Mouse (Mus musculus): ENCODE data around the gene Esx1.

The Esx1 gene

DNA sequence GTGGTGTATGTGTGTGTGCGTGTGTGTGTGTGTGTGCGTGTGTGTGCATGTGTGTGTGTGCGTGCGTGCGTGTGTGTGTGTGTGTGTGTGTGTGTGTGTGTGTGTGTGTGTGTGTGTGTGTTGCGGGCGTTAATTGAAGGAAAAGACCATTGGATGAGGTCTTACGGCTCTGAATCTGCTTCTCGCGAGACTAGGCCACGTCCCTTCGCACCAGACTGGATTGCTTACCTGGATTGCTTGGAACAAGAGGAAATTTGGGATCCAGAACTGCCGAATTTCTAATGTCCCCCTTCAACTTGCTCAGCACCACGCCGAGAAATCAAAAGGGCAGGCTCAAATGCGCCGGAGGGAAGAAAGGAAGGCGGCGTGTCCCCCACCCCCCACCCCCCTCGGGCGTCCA, at the start of gene Esx1:
TSS of gene Esx1 (minus strand) at position 366 of the 400 bp plus-strand sequence.
- peak; percentile 14 for DNase-seq (ENCODE audit: low spot score)

DNA sequence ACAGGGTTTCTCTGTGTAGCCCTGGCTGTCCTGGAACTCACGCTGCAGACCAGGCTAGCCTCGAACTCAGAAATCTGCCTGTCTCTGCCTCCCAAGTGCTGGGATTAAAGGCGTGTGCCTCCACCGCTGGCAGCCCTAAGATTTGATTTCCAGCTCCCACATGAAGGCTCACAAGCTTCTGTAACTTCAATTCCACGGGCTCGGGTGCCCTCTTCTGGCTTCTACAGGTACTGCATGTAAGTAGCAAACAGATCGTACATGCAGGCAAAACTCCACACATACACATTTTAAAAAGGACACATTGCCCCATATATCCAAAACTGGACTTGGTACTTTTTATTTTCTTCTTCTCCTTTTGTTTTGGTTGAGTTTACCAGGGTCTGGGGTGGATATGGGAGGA, 48.1 kb upstream of the Esx1 start:
- peak; percentile 38 for DNase-seq (ENCODE audit: low spot score)

DNA sequence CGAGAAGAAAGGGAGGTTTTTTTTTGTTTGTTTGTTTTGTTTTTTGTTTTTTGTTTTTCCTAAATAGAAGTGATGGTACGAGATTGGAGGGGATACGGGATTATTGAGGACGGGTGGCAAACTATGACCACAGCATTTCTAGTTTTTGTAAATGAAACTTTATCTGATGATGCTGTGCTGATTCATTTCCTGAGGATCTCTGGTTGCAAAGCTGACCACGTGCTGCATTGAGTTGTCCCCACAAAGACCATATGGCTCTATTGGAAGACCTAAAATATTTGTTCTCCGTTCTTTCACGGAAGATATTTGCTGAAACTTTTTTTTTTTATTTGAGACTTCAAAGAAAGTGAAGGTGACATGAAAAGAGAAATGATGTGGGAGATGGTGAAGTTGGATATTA, 45.8 kb upstream of the Esx1 start:
- no peak for DNase-seq (ENCODE audit: low spot score)

DNA sequence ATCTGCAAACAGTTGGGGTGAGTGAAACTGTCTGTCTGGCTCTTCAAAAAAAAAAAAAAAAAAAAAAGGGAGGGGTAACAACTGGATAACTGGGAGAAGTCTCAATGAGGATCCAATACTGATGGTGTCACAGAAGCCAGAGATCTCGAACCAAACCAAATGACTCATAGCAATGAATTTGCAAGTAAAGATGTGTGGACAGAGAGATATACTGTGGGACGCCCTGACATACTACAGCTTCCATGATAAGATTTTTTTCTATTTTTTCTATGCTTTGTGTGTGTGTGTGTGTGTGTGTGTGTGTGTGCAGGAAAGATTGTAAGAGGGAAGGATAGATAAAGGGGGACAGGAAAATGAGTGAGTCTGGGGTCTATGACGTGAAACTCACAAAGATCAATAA, 43.7 kb upstream of the Esx1 start:
- no peak for DNase-seq (ENCODE audit: low spot score)

DNA sequence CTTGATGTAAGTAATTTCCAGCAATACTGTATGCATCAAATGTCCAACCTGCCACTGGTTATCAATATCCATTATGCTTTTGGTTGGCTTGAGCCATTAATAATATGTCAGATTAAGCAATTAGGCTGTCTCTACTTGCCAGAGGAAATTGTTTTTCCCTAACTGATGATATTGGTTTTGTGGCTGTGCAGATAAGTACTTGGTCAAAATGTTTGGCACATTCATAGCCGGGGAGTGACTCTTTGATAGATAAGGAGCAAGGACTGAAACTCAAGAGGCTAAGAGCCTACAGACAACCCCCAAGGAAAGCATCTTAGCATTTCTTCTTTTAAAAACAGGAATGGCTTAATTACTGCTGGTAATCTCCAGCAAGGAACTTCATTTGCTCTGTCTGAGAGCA, 40.8 kb upstream of the Esx1 start:
- DNase-seq (ENCODE audit: low spot score) = no peak

DNA sequence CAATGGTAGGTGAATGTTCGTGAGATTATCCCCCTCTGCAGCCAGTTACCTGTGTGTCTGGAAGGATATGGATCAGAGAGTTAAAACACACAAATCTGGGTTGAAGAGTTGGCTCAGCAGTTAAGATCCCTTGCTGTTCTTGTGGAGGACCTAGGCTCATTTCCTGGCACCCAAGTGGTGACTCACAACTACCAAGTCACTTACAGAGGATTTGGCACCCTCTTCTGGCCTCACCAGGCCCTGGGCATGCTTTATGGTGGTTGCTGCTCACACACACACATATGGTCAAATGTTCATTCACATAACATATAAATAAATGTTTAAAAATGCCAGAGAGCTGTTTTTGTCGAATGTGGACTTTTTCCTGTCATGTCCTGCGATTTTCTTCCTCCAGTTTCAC, 39.1 kb upstream of the Esx1 start:
- no peak for DNase-seq (ENCODE audit: low spot score)

DNA sequence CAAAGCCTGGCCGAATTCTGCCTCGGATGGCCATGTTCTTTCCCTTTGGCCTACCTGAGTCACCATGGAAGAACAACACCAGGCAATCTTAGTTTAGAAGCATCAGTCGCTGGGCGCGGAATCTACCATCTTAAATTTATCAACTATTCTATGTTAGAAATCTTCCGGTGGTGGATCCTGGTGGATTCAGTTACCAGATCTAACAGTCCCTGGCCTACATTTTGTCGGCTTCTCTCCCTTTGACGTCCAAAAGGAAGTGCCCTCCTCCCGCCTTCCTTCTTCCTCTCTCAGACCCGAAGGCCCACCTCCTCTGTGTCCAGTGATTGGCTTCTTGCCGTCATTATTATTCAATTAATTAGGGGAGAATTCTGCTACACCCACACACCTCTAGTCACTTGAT, 27.2 kb upstream of the Esx1 start:
- DNase-seq (ENCODE audit: low spot score) = no peak

DNA sequence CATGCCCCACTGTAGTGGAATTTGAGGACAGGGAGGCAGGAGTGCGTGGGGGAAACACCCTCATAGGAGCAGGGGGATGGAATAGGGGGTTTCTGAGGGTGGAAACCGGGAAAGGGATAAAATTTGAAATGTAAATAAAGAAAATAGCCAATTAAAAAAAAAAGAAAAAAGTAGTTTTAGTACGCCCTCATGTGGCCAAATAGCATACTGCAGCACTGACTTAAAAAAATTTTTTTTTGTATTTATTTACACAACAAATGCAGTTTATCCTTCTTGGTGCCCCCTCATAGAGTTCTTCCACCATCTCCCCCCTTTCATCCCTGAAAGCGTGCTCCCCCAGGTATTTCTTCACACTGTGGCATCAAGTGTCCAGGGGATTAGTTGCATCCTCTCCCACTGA, 22.8 kb upstream of the Esx1 start:
- DNase-seq (ENCODE audit: low spot score) = no peak

DNA sequence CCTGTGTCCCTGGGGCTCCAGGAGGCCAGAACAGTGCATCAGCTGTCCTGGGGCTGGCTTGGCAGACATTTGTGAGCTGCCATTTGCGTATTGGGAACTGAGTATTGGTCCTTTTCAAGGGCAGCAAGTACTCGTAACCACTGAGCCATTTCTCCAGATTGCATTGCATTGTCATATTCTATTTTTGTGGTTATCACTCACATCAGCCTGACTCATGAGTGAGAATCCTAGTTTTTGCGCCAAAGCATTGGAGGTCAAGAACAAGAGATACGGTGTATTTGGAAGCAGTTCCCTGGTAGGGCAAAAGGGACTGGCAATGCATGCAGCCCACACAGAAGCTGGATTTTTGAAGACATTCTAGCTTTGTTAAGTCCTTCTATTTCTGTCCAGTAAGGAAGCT, 21.8 kb upstream of the Esx1 start:
- no peak for DNase-seq (ENCODE audit: low spot score)

DNA sequence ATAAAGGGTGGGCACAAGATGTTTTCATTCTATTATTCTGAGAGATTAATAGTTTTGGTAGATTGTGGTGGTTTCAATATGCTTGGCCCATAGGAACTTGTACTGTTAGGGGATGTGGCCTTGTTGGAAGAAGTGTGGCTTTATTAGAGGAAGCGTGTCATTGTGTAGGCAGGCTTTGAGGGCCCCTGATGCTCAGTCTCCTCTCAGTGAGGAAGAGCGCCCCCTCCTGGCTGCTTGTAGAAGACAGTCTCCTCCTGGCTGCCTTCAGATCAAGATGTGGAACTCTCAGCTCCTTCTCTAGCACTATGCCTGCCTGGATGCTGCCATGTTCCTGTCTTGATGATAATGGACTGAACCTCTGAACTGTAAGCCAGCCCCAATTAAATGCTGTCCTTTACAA, 20.7 kb upstream of the Esx1 start:
- DNase-seq (ENCODE audit: low spot score) = no peak

DNA sequence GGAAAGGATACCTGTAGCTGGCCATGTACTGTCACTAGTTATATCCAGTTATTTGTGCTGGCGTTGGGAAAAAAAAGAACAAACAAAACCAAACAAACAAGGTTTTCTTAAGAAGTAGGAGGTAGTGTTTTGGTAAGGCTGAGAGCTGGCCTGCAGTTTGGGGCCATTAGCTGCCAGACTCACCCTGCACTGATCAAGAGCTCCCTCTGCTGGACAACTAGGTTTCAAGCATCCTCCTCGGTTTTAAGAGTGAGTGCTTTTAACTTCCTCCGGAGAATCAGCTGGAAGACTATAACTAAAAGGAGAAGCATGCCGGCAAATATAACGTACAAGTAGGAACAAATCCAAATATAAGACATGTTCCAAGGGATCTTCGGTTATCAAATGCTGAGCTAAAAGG, 19.8 kb upstream of the Esx1 start:
- no peak for DNase-seq (ENCODE audit: low spot score)

DNA sequence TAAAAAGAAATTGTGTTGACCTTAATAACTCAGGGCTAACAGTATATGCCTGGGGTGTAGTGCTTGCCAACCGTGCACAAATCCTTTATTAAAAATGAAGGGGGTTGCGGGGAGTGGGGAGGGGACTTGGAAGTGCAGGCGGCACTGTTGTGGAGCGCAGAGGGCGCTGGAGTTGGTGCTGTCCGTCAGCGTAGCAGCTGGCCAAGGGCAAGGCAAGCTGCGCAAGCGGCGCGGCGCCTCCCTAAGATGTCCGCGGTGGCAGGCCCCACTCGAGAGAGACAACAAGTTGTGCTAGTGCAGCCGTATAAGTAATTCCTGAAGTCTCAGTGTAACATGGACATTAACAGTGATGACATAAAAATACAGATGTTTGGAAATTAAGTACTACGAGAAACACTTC, 5.7 kb upstream of the Esx1 start:
- DNase-seq (ENCODE audit: low spot score) = no peak

DNA sequence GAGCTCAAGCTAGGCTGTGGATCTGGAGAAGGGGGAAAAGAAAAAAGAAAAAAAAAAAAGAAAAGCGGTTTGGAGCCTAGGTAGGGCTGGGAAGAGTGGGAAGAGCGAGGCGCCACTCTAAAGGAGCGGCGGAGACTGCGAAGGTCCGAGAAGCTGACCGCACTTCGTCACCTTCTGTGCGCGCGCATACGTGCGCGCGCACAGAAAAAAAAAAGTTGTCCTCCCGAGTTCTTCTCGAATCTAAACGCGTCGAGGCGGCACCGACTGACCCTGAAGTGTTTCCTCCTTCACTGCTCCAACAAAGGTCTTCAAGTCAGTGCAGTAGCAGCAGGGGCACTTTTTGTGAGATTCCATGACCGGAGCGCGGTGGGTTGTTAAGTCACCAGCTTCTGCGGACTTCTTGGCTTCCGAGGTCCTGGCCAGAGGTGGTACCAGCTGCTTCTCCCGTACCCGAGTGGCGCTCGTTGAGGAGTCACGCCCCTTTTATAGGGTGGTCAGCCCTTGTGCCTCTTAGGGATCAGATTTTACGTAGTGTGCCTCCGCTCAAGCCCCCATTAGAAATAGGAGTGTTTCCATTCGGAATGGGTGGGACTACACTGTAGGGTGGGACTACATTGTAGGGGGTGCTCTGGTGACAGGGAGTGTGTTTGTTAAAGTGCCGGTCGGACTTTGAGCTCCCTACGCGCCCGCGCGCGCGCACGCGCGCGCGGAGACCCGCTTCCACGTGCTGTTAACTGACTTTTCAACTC, 2.0 kb downstream of the Esx1 start:
- DNase-seq (ENCODE audit: low spot score) = peak; percentile 78

DNA sequence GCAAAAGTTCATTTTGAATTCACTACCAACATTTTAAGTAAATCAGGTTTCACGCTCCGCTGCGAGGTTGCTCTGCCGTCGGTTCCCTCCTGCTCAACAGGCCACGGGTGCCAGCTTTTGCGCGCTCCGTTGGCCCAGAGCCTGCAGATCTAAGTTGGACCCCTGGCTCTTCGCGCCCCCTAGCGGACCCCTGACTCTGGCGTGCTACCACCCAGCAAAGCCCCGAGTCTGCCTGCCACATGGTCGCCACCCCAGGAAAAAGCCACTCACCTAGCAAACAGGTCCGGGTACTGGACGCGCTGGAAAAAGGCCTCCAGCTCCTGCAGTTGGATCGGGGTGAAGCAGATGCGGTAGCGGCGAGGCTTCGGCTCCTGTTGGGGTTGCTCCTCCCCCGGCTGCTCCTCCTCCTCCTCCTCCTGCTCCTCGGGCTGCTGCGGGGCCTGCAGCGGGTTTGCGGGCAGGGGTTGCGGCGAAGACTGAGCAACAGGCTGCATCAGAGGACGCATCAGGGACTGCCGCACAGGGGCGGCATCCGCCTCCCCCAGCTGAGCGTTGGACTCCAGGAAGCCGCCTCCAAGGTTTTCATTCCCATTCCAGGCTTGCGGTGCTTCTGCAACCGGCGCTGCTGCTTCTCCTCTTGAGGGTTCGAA, 3.7 kb downstream of the Esx1 start:
- DNase-seq (ENCODE audit: low spot score) = peak; percentile 45

DNA sequence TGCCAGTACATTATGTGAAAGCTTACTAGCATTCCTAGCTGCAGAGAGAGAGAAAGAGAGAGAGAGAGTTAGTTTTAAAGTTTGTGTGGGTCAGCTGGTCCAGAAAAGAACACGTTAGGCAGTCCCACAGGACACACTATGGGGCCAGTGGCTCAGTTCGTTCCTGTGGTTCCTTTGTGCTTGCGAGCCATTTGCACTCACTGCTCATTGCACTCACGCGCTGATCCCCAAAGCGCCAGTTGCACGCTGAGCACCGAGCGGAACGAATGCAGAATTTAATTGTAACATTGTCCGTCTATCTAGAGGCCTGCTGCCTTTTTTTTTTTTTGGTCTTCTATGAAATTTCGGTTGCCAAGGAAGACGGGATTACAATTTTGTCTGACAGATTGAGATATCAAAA, 15.4 kb downstream of the Esx1 start:
- no peak for DNase-seq (ENCODE audit: low spot score)

DNA sequence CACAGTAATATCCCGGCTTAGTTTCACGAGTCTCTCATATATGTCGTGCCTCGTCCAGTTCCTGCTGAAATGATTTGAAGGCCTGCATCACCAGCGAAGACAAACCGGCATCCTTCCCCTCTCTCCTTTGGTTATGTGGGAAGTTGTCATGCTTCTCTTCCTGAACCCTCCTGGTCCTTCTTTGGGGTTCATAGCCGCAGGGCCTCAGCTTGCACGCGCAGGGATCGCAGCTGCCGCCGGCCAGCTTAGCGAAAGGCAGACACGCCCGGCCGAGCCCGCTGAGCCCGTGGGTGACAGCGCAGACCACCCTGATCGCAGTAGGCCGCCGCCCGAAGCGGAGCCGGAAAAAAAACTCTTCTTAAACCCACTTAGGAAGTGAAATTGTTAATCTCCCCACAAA, 17.4 kb downstream of the Esx1 start:
- no peak for DNase-seq (ENCODE audit: low spot score)
